Mouse (Mus musculus) mouse embryonic stem cell (cell line): ENCODE results near the gene Grm2.
"Not testable (repeated sequence)": the region's sequence is repeated elsewhere in the genome, so short reads cannot be mapped to it uniquely, and the experiment has no call there.

ENCODE experiments used
- in situ Hi-C, 2 experiments: fragments of 300-500 bp; cut with MboI; formaldehyde crosslinking; loops; 1 replicate in 1 of 2; 3 replicates in 1 of 2; pipeline ENCODE4 v1.14.3; 2019 to 2020; ENCODE audit warnings: low sequenced_read_pairs in 2 of 2, low pct_unique_long_range_greater_than_20kb in 1 of 2, mixed read lengths in 1 of 2; ENCODE audit not compliant: unreplicated experiment in 1 of 2

Grm2 gene

GRCm38 (mm10) chr9:106598466-106598865 is 57.4 kb downstream of the Grm2 start:
- in situ Hi-C loops: no loop called here

- in situ Hi-C loops: no loop called here
Measured at GRCm38 (mm10) chr9:106595836-106596235, 60.0 kb downstream of the Grm2 start.

- in situ Hi-C loops: not testable (repeated sequence)
Measured at GRCm38 (mm10) chr9:106595402-106595801, 60.5 kb downstream of the Grm2 start.
